Mouse (Mus musculus) lung, postnatal 36 days (tissue): Measurements from ENCODE around the gene Cdan1.
"Not testable (repeated sequence)": the region's sequence is repeated elsewhere in the genome, so short reads cannot be mapped to it uniquely, and the experiment has no call there.

ENCODE experiments used
- DNase-seq: peaks from one replicate; pipeline ENCODE4 v3.0.0; 2022; ENCODE audit warnings: mixed read lengths

The Cdan1 gene

GRCm38 (mm10) chr2:120745496-120745895, 104.4 kb downstream of the Cdan1 start:
- DNase-seq: no peak

GRCm38 (mm10) chr2:120731877-120732530, 117.9 kb downstream of the Cdan1 start:
- DNase-seq: no peak

- DNase-seq: peak; percentile 96
Observed at GRCm38 (mm10) chr2:120731167-120731862, 118.6 kb downstream of the Cdan1 start.

- DNase-seq: peak; percentile 11
Observed at GRCm38 (mm10) chr2:120730639-120731166, 119.2 kb downstream of the Cdan1 start.

- no peak for DNase-seq
Observed at GRCm38 (mm10) chr2:120729775-120730585, 119.9 kb downstream of the Cdan1 start.

- no peak for DNase-seq
Observed at GRCm38 (mm10) chr2:120724176-120724575, 125.8 kb downstream of the Cdan1 start.

- no peak for DNase-seq
Observed at GRCm38 (mm10) chr2:120723621-120724020, 126.3 kb downstream of the Cdan1 start.

- DNase-seq: no peak
Observed at GRCm38 (mm10) chr2:120722491-120722890, 127.4 kb downstream of the Cdan1 start.

GRCm38 (mm10) chr2:120721911-120722310, 128.0 kb downstream of the Cdan1 start:
- no peak for DNase-seq

GRCm38 (mm10) chr2:120720821-120721220, 129.1 kb downstream of the Cdan1 start:
- DNase-seq: no peak

GRCm38 (mm10) chr2:120718496-120718895, 131.4 kb downstream of the Cdan1 start:
- no peak for DNase-seq

GRCm38 (mm10) chr2:120713441-120713840, 136.5 kb downstream of the Cdan1 start:
- no peak for DNase-seq

GRCm38 (mm10) chr2:120710948-120711347, 139.0 kb downstream of the Cdan1 start:
- DNase-seq: no peak

GRCm38 (mm10) chr2:120710154-120710553, 139.8 kb downstream of the Cdan1 start:
- DNase-seq: no peak

- DNase-seq: no peak
Observed at GRCm38 (mm10) chr2:120707041-120707440, 142.9 kb downstream of the Cdan1 start.

GRCm38 (mm10) chr2:120702675-120703074, 147.3 kb downstream of the Cdan1 start:
- DNase-seq: no peak

- no peak for DNase-seq
Observed at GRCm38 (mm10) chr2:120700379-120700885, 149.5 kb downstream of the Cdan1 start.

GRCm38 (mm10) chr2:120697767-120698166, 152.2 kb downstream of the Cdan1 start:
- no peak for DNase-seq

- DNase-seq: not testable (repeated sequence)
Observed at GRCm38 (mm10) chr2:120681151-120681550, 168.8 kb downstream of the Cdan1 start.

GRCm38 (mm10) chr2:120670253-120670652, 179.7 kb downstream of the Cdan1 start:
- peak; percentile 46 for DNase-seq

GRCm38 (mm10) chr2:120667446-120667845, 182.5 kb downstream of the Cdan1 start:
- DNase-seq: no peak
